Mouse (Mus musculus): ENCODE data around the gene Srp9. TPM values are rescaled to one million over a fixed set of nuclear protein-coding genes. Genes with fewer than 3 reads are reported as not detected.

Gene Srp9
- polyA plus RNA-seq (2014; fragmentation: Illumina TruSeq; extraction: RNeasy Lipid Tissue Mini Kit (QIAGEN cat#74804); ENCODE audit: low read depth, low replicate concordance): 71.0 TPM

DNA sequence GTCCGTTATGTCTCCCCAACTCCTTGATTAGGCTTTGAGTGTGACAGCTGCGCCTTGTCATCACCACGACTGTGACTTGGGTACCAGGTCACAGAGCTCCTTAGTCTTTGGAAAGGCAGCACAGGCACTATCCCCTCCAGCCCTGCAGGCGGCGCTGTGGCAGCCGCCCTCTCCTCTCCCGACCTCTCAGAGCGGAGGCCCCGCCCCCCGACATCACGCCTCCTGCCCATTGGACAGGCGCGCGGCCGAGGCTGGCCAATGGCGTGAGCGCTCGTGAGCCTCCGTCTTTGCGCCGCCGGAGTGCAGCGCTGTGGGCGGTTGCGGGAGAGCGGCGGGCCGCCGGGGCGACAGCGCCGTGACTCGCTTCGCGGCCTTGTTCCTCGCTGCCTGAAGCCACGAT, at the start of gene Srp9:
Gene Srp9, plus strand, starts transcription at position 232 of the 400 bp plus-strand sequence.

GRCm38 (mm10) chr1:182164386-182164785, 39.8 kb downstream of the Srp9 start, which contains the start of gene Vmn1r1:
Vmn1r1 (minus strand) TSS chr1:182164486.

Other genes starting within 250 kb of the Srp9 start
- 83.3 TPM for gene Enah, start 104.7 kb upstream of the Srp9 start, polyA plus RNA-seq (2014; fragmentation: Illumina TruSeq; extraction: RNeasy Lipid Tissue Mini Kit (QIAGEN cat#74804); ENCODE audit: low read depth, low replicate concordance)
- not detected for gene Vmn1r1, start 39.7 kb downstream of the Srp9 start, polyA plus RNA-seq (2014; fragmentation: Illumina TruSeq; extraction: RNeasy Lipid Tissue Mini Kit (QIAGEN cat#74804); ENCODE audit: low read depth, low replicate concordance)
- 62.0 TPM for gene Degs1, start 158.1 kb downstream of the Srp9 start, polyA plus RNA-seq (2014; fragmentation: Illumina TruSeq; extraction: RNeasy Lipid Tissue Mini Kit (QIAGEN cat#74804); ENCODE audit: low read depth, low replicate concordance)
- 14.0 TPM for gene Fbxo28, start 216.9 kb downstream of the Srp9 start, polyA plus RNA-seq (2014; fragmentation: Illumina TruSeq; extraction: RNeasy Lipid Tissue Mini Kit (QIAGEN cat#74804); ENCODE audit: low read depth, low replicate concordance)